Mouse (Mus musculus): ENCODE data around the gene Psmb10. TPM values are rescaled to one million over a fixed set of nuclear protein-coding genes. Genes with fewer than 3 reads are reported as not detected.
"Not testable (repeated sequence)": the region's sequence is repeated elsewhere in the genome, so short reads cannot be mapped to it uniquely, and the experiment has no call there.

The Psmb10 gene
- 10 to 100 TPM; 26.8 to 29.8 TPM for total RNA-seq (2021)
- long read RNA-seq, experiment 1, transcript Psmb10-201 (8 exons, 1,311 nt) = major isoform, 6 of 11 reads
- long read RNA-seq, experiment 1, partial matches to known transcripts = 1 of 11 reads
- long read RNA-seq, experiment 1, other reads (novel, unspliced or antisense) = 0 of 11 reads
- long read RNA-seq, experiment 2, transcript Psmb10-201 (8 exons, 1,311 nt) = major isoform, 8 of 13 reads
- long read RNA-seq, experiment 2, partial matches to known transcripts = 0 of 13 reads
- long read RNA-seq, experiment 2, other reads (novel, unspliced or antisense) = 1 of 13 reads

DNA sequence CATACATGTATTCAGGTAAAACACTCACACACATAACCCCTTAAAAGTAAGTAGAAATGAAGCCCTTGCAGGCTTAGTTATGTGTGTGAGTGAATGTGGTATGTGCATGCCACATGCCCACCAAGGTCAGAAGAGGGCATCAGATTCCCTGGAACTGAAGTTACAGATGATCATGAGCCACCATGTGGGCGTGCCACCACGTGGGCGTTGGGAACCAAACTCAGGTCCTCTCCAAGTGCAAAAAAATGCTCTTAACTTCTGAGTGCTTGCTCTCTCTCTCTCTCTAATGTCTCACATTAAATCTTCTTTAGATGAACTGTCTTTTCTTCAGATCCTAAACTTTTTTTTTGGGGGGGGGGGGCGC lies at the start of gene Psmb10:
TSS of gene Psmb10 (minus strand) at position 139 of the 364 bp plus-strand sequence.
- DNase-seq (ENCODE audit: low spot score in 2 of 2) = no peak

DNA sequence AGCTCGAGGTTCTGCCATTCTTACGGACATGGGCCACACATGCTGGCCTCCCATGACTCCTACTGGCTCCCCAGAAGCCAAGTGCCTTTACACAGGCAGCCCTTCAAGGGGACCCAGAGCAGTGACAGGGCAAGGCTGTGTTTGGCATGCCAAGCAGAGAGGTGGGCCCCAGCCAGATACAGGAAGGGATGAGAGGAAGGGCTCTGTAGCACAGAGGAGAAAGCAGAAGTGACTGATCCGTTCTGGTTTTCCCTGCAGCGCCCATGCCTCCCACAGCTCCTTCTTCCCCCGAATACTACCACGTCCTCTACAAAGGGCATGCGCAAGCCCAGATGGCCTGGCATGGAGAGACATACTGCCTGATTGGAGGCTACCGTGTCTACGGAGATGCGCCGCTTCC lies 45.2 kb upstream of the Psmb10 start:
- not testable (repeated sequence) for DNase-seq (ENCODE audit: low spot score in 2 of 2)

DNA sequence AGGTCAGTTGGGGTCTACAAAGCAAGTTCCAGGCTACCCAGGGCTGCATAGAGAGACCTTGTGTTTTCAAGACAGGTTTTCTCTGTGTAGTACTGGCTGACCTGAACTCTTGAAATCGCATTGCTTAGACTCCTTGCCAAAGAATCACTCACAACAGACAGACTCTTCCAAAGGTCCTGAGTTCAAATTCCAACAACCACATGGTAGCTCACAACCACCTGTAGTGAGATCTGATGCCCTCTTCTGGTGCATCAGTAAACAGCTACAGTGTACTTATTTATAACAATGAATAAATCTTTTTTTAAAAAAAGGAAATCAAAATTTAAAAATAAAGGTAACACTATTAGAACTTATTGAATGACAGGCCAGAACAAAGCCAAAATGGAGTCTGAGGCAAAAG lies 42.9 kb upstream of the Psmb10 start:
- DNase-seq (ENCODE audit: low spot score in 2 of 2) = no peak

DNA sequence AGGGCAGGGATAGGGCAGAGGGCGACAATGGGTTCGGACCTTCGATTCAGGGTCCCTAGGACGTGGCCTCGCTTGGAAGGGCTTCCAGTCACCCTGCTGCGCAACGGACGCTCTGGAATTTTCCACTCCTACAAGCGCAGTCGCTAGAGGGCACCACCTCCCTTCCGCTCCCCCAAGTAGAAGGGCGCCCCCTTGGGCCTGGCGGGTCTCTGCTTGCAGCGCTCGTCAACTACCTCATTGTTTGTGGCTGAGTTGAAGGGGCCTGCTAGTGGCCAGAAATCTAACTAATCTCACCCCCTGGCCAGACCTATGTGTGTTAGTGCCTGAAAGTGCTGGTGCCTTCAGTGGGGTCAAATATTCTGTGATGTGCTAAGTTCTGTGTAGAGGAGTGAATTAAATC lies 41.1 kb upstream of the Psmb10 start, which contains the start of gene Dpep3:
TSS of gene Dpep3 (minus strand) at position 105 of the 400 bp plus-strand sequence.
- no peak for DNase-seq (ENCODE audit: low spot score in 2 of 2)

DNA sequence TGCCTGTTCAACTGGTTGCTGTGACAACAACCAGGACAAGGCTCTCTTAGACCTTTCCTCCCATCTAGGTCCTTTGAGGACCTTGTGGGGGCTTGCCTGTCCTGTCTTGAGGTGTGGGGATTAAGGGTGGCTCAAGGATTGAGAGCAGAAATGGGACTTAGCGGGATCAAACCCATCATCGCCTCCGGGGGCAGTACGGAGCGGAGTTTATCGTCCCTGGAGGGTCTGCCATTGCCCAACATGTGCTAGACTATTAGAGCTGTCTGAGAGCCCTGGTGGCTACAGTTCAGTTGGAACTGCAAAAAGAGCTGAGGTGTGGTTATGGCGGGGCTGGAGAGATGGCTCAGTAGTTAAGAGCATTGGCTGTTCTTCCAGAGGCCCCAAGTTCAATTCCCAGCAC lies 37.1 kb upstream of the Psmb10 start:
- no peak for DNase-seq (ENCODE audit: low spot score in 2 of 2)

DNA sequence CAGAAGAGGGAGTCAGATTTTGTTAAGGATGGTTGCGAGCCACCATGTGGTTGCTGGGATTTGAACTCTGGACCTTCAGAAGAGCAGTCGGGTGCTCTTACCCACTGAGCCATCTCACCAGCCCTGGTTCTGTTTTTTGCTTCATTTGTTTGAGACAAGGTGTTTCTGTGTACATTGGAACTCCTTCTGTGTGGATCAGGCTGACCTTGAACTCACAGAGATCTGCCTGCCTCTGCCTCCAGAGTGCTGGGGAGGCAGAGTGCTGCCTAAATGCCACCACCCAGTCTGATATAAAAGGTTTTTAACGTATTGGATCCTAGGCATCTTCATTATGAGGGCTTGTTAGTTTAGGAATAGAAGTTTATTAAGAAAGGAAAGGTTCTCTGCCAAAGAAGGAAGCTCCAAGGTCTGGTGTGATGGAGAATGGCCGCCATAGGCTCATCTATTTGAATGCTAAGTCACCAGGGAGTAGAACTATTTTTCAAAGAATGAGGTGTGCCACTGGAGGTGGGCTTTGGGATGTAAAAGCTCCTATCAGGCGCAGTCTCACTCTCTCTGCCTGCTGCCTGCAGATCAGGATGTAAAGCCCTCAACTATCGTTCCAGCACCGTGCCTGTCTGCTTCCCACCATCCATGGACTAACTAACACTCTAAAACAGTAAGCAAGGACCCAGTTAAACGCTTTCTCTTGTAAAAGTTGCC lies 32.9 kb upstream of the Psmb10 start:
- no peak for DNase-seq (ENCODE audit: low spot score in 2 of 2)

DNA sequence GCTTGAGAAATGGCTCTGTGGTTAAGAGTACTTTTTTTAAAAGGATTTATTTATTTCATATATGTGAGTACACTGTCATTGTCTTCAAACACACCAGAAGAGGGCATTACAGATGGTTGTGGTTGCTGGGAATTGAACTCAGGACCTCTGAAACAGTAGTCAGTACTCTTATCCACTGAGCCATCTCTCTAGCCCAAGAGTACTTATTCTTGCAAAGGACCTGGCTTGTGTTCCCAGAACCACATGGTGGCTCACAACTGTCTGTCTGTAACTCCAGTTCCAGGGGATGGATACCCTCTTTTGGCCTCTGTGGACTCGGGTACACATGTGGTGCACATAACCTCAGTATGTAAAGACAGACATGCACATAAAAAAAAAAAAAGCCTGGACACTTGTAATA lies 31.1 kb upstream of the Psmb10 start:
- no peak for DNase-seq (ENCODE audit: low spot score in 2 of 2)

DNA sequence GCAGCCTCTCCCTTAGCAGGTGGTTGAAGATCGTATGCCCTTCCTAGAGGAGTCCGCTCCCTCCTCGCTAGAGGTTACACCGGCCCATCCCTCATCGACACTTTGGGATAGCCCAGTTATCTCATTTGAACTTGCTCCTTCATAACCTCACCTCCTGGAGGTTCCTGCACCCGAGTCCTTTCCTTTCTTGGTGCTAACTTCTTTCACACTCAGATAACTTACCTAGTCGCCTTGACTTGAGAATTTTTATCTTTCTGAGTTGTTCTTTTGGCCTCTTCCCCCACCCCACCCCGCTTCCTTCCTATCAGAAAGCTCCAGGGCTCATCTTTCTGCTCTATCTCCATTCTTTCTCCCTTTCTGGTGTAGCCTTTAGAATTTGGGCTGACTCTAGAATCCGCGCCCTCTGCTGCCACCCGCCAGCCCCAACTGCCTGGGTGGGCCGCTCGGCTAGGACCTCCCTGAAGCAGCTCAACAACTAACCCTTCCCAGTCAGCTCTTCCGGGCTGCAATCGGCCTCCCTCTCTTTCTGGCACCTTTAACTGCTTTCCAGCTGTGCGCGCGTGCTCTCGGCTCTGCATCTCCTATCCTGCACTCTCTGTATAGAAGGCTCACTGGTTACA lies 28.6 kb upstream of the Psmb10 start:
- peak in 1 of 2 experiments; percentile 61 for DNase-seq (ENCODE audit: low spot score in 2 of 2)

DNA sequence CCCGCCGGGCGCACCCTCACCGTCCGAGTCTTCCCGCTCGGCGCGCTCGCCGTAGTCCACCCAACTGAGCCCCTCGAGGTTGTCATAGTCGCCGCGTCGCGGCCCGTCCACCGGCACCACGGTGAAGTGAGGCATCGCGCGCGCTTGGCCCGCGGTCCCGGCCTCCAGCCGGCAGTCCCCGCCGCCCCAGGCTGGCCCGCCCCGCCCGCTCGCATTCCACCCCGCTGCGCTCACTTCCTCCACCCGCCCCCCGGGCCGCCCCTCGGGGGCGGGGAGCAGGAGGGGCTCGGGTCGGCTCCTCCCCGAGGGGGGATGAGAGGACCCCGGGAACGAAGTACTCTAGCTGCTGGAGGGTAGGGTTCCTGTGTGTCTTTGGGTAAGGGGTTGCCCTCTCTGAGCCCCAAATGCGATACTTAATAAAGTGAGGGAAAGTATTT lies 27.7 kb upstream of the Psmb10 start, which contains the start of gene Slc12a4:
TSS of gene Slc12a4 (minus strand) at position 193 of the 437 bp plus-strand sequence.
- peak; percentile 87 to 88 for DNase-seq (ENCODE audit: low spot score in 2 of 2)

DNA sequence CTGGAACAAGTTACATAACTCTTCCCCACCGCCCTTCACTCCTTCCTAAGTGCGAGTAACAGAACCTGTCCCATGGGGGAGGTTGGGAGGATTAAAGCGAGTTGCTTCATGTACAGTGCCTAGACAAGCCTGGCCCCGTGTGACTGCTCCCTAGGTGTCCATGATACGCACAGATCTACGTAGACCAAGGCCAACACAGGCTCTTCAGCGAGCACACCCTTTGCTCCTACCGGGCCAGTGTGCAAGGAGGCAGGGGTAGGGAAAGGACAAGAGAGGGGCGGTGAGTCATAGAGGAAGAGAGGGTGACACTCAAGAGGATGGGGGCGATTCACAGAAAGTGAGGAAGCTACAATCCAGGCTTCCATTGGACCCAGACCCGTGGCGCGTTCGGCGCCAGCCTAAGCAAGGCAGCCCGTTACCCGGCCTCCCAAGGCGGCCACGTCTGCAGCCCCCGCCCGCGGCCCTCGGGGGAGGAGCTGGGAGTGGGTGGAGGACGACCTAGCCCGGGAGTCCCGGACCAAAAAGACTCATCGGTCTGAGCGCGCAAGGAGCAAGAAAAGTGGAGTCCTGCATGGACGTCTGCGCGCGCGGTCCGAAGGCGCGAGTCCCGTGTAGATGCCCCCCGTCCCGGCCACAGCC lies 27.1 kb upstream of the Psmb10 start:
- DNase-seq (ENCODE audit: low spot score in 2 of 2) = peak; percentile 45 to 72

DNA sequence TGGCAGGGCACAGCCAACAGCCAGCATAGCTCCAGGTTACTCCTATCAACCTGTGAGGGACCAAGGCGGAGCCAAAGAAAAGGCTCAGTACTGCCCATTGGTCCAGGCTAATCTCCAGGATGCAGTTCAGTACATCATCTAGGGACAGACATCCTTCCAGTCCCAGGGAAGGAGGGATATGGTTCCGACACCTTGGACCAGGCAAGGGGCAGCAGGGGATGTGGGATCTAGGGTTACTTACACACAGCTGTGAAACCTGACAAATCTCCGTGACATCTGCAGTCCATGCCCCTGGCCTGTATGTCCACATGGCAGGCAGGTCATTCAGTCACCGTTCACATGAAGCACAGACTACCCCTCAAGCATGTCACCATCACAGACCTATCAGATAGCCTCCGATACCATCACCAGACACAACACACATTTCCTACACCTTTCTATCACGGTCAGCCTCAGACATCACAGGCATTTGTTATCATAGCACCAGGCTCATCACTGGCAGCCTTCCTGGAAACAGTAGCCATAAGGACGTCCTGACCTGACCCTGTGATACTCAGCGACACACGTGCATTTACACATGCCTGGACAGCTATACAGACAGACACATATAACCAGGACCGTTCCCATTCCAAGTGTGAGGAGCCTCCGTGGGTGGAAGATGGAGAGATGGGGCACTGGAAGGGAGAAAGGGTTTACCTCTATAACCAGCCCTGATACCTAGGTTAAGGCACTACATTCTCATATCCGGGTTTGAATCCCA lies 26.4 kb upstream of the Psmb10 start:
- no peak for DNase-seq (ENCODE audit: low spot score in 2 of 2)

DNA sequence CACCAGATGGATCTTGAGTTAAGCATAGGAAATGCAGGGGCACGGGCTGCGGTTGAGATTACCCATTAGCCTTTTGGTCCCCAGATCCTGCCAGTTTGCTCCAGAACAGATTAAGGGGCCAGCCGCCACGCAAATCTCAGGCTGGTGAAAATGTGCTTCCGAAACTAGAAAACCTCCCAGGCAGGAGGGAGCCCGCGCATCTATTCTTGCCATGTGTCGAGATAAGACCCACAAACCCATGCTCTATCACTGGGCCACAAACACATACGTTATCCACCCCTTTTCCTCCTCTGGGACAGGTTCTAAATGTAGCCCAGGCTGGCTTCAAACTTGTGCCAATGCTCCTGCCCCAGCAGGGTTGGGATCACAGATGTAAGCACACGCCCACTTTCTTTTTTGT lies 23.3 kb upstream of the Psmb10 start:
- DNase-seq (ENCODE audit: low spot score in 2 of 2) = no peak

DNA sequence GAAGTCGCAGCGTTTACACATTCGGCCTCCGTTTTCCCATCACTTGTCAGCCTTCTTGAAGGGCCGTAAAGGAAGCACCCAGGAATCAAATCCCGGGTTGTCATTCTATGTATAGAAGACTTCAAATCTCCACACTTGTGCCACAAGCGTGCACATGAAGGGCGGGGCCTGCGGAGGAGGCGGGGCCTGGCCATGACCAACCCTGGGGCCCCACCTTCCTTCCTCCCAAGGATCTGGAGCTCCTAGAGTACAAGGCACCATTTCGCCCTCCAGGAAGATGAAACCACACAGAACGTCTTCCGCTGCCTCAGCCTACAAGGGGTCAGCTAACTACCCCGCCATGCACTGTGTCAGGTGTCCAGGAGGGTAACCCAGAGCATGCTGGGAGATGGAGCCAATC lies 22.9 kb upstream of the Psmb10 start:
- DNase-seq (ENCODE audit: low spot score in 2 of 2) = no peak

DNA sequence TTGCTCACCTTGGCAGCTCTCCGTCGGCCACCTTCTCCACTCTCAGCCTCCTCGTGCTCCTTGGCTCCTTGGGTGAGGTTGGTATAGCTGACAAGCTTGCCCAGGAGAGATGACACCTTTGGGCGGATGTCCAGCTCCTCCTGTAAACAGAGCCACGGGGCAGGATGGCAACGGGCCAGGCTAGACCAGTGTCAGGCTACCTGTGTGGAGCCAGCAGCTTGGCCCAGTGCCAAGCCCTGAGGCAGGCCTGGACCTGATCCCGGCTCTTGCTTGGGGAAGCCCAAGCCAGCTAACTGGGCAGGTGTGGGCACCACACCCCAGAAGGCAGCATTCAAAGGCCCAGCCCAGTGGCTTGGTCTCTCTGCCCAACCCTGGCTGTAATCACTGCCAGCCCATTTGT lies 21.1 kb upstream of the Psmb10 start:
- no peak for DNase-seq (ENCODE audit: low spot score in 2 of 2)

DNA sequence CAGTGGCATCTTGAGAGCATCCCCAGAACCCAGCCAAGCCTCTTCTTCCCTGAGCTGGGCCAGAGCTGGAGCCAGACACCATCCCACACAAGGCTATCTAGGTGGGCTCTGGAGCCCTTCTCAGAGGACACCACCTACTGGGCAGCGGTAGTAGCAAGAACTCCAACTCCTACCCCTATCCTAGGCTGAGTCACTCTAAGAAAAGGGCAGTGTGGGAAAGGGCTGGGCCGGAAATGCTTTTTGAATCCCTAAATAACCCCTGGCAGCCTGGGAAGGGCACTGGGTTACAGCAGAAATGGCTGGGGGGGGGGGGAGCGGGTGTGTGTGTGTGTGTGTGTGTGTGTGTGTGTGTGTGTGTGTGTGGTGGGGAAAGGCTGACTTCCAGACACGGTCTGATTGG lies 19.6 kb upstream of the Psmb10 start:
- DNase-seq (ENCODE audit: low spot score in 2 of 2) = no peak

DNA sequence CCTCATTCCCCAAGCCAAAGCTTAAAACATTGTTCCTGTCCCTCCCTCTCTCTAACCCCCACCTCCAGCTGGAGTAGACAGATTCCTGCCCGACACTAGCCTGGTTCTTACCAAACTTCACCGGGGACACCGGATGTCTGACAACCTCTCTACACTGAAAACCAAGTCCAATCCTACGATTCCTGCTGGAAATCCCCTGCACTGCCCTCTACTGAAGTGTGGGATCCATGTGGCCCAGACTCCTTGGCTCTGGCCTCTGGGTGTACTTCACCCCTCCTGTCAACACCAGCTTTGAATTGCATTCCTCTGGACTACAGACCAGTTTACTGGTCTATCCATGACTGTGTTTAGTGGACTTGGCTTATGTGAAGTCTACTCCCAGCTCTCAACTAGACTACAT lies 18.3 kb upstream of the Psmb10 start:
- no peak for DNase-seq (ENCODE audit: low spot score in 2 of 2)

DNA sequence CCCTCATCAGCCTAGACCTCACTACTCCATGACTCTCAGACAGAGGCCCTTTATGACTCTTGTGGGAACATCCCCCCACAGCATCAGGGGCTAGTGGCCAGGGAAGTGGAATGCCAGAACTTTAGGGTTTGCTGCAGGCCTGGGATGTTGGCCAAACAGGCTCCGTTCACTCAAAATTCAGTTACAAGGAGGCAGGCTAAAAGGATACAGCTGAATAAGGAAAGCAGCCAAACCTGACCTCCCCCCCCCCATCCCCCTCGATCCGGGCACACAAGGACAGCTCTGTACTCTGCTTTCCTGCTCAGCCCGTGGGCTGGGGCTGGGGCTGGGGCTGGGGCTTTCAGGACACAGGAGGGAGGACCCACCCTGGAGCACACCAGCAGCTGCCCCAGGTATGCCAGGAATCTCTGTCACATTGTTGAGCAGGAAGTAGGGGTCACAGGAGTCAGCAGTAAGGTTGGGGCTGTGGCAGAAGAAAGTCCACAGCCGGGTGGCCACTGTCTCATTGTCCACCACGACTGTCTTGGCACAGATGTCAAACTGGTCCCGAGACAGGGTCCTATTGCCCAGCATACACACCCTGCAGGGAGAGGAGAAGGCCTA lies 12.9 kb upstream of the Psmb10 start:
- peak in 1 of 2 experiments; percentile 70 for DNase-seq (ENCODE audit: low spot score in 2 of 2)

DNA sequence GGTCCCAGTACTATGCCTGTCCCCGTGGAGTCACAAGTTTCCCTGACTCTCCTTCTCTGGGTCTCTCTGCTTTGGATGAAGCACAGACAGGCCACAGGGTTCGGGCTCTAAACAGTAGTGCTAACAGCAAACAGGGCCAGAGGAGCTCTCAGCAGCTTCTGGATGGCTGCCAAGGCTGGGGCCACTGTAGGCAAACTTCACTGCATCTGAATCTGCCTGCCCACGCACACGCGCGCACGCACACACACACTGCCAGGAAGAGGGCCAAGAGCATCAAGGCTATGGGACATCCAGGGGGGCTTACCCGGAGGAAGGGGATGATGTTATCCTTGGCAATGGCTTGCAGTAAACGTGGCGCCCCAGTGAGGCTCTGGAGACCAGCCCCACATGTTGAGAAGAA lies 11.1 kb upstream of the Psmb10 start:
- DNase-seq (ENCODE audit: low spot score in 2 of 2) = peak in 1 of 2 experiments; percentile 71

DNA sequence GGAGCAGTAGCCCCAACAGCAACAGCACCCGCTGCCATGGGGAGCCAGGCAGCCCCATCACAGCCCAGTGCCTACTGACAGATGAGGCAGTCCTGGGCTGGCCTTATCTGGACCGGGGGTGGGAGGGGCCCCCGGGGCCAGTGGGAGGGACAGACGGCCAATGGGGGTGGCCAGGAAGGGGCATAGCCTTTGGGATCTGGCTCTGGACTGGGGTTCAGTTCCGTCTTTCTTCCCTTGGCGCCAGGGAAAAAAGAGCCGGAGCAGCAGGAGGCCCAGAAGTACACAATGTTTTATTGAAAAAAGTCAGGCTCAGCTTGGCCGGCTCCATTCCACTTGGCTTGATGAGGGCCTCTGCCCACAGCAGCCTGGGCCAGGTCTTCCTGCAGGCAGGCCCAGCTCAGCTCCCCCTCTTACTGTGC lies 5.1 kb upstream of the Psmb10 start, which contains the start of gene Lcat:
TSS of gene Lcat (minus strand) at position 62 of the 419 bp plus-strand sequence.
- DNase-seq (ENCODE audit: low spot score in 2 of 2) = no peak

DNA sequence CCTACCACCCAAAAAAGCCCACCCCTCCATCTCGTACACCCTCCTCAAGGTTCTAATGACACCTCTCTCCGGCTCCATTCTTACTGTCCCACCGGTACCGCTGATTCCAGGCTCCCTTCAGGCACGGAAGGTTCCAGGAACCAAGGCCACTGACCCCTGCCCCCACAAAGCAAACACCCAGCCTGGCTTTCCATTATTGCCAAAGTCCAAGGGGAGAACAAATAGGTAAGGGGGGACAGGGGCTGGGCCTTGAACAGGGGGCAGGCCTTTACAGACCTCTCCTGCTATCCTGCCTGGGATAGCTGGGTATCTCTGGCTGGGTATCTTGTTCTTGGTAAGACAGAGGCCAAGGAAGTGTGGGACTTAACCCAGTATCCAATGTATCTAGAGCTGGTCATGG lies 4.3 kb upstream of the Psmb10 start:
- no peak for DNase-seq (ENCODE audit: low spot score in 2 of 2)
